Mouse (Mus musculus) intestine, embryonic 15.5 days (tissue): ENCODE measurements around the gene Smap1. TPM values are rescaled to one million over a fixed set of nuclear protein-coding genes. Genes with fewer than 3 reads are reported as not detected.

Experiments
- ATAC-seq: fragments of 200-750 bp; cut with Nextera tagmentation; 2 replicates; pipeline ENCODE4 v1.8.0; 2017; ENCODE audit warnings: moderate TSS enrichment, moderate library complexity
- H3K27ac ChIP-seq: fragments of 300-500 bp; sonication (generic); 2 replicates; pipeline ENCODE4 v1.5.1; 2015; ENCODE audit warnings: mild to moderate bottlenecking, inconsistent platforms
- H3K27me3 ChIP-seq: fragments of 300-500 bp; sonication (generic); replicated peaks from 2 replicates; pipeline ENCODE4 v1.6.1; 2015; ENCODE audit warnings: inconsistent platforms
- H3K36me3 ChIP-seq: fragments of 300-500 bp; sonication (generic); 2 replicates; pipeline ENCODE4 v1.6.1; 2015; ENCODE audit warnings: inconsistent platforms
- H3K4me1 ChIP-seq: fragments of 300-500 bp; sonication (generic); replicated peaks from 2 replicates; pipeline ENCODE4 v1.6.1; 2015; ENCODE audit warnings: inconsistent platforms
- H3K4me2 ChIP-seq: fragments of 300-500 bp; sonication (generic); replicated peaks from 2 replicates; pipeline ENCODE4 v1.6.1; 2015; ENCODE audit warnings: mild to moderate bottlenecking, inconsistent platforms
- H3K4me3 ChIP-seq: fragments of 300-500 bp; sonication (generic); replicated peaks from 2 replicates; pipeline ENCODE4 v1.5.1; 2015; ENCODE audit warnings: inconsistent platforms
- H3K9ac ChIP-seq: fragments of 300-500 bp; sonication (generic); 2 replicates; pipeline ENCODE4 v1.6.1; 2015; ENCODE audit warnings: inconsistent platforms
- H3K9me3 ChIP-seq: fragments of 300-500 bp; sonication (generic); 2 replicates; pipeline ENCODE4 v1.6.1; 2016; ENCODE audit warnings: inconsistent platforms
- WGBS: fragments of 180-500 bp; shearing (Covaris S2); methylation state at CpG from one replicate; pipeline ENCODE4 v1.1.7; 2015; 5-methylcytosine and 5-hydroxymethylcytosine counted together
- polyA plus RNA-seq: library from polyadenylated mRNA; unstranded; fragments of >200 nt; fragmentation: Nextera tagmentation; extraction: Ambion mirVana; gene quantifications from 2 replicates; pipeline ENCODE4 v1.2.1, GENCODE M21; 2015

Smap1 gene
- polyA plus RNA-seq, 1 experiment from 2014 or later, result 43.1 TPM

DNA sequence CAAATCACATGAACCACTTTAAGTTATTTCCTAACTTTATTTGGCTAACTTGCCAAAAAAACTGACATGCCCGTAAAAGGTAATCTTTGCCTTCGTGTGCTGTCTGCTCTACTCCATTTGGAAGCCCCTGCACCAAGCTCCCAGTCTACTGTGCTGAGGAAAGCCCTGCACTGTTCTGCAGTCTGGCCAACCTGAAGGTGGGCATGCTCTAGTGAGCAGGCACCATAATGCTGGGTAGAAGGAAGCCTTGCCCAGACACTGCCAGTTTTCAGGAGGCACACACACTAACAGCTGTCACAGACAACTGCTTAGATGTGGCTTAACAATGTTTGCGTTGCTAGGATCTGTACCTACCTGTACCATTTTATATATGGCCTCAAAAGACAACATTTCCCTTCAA lies 66.5 kb downstream of the Smap1 start:
- ATAC-seq, result no peak
- H3K4me2 ChIP-seq, result no peak overlapping the region
- H3K9me3 ChIP-seq, result no peaks in the 10 kb centered on the region
- no peak overlapping the region for H3K4me3 ChIP-seq
- 81% methylated on average over 3 of the region's 3 CpGs for WGBS
- no peak overlapping the region for H3K9ac ChIP-seq
- no peaks in the 10 kb centered on the region for H3K4me1 ChIP-seq
- no peaks in the 10 kb centered on the region for H3K36me3 ChIP-seq
- H3K27me3 ChIP-seq, result no peaks in the 10 kb centered on the region
- no peak overlapping the region for H3K27ac ChIP-seq

DNA sequence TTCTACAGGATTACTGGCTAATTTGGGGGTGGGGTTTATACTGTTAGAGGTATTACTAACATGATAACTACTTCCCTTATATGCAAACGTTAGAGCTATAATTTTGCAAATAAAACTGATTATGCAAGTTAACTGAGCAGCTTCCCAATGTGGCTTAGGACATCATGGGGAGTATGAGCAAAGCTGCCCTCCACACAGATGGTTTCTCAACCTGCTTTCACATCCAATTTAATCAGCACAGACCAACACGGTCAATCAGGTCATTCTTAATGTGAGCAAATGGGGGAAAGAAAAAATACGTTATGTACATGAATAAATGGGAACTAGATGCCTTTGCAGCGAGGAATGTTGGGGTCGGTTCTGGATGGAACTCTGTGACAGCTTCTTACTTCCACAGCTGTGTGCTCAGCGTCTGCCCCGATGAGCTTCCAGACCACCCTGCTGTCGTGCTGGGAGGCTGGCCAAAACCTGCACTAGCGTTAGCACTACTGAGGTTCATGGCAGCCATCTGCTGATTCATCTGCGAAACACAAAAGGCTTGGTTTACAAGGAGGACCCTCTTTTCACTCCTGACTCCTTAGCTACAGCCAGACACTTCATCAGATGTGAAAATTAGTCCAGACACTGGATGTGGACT lies 76.0 kb downstream of the Smap1 start:
- 52% methylated on average over 10 of the region's 10 CpGs for WGBS
- peak; percentile 63 for ATAC-seq
- peaks cover 11% of the 10 kb centered on the region for H3K36me3 ChIP-seq

DNA sequence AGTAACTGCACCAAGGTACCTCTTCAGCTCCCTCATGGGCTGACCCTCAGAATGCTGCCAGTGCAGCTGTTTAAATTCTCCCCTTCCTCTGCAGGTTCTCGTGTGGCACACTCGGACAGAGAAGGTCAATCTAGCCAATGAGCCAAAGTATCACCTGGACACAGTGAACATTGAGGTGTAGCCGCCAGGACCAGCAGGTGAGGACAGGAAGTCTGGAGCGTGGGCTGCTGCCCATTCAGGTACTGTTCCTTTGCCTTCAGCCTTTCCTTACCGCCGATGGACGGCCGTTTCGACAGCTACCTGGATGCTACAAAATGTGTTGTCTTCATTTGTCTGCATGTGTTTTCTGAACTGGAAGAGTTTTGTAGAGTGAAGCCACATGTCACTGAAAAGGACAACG lies 77.1 kb downstream of the Smap1 start:
- no peaks in the 10 kb centered on the region for H3K4me1 ChIP-seq
- 94% methylated on average over 10 of the region's 10 CpGs for WGBS
- no peaks in the 10 kb centered on the region for H3K9me3 ChIP-seq
- no peaks in the 10 kb centered on the region for H3K27me3 ChIP-seq
- ATAC-seq, result no peak
- H3K27ac ChIP-seq, result no peak overlapping the region
- no peak overlapping the region for H3K4me3 ChIP-seq
- H3K4me2 ChIP-seq, result no peak overlapping the region
- H3K36me3 ChIP-seq, result peaks cover 11% of the 10 kb centered on the region
- no peak overlapping the region for H3K9ac ChIP-seq

More for the DNA sequence above, 76.0 kb downstream of the Smap1 start:
- Histone ChIP-seq H3K27me3 (no peaks in the 10 kb centered on the region), H3K4me2 (no peak overlapping the region), H3K4me3 (no peak overlapping the region), H3K9ac (no peak overlapping the region), H3K27ac (no peak overlapping the region), H3K9me3 (no peaks in the 10 kb centered on the region), H3K4me1 (no peaks in the 10 kb centered on the region)

DNA sequence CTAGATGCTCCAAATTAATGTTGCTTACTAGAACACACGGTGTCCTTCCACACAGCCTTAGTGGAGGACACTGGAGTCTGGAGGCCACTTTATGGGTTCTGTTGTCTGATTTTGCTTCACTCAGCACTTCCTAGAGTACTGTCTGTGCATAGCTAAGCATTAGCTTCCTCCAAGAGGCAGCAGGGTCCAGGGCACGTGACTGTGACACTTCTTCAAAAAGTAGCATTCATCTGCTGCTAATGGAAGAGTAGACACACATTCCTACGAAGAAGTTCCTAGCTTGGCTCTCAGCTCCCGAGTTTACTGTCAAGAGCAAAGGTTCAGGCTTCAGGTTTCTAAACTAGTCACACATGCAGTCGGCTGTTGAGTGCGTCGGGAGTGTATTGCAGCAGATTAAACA lies 78.3 kb downstream of the Smap1 start:
- Histone ChIP-seq H3K27me3 (no peaks in the 10 kb centered on the region), H3K9me3 (no peaks in the 10 kb centered on the region), H3K9ac (no peak overlapping the region), H3K27ac (no peak overlapping the region), H3K4me2 (no peak overlapping the region), H3K4me3 (no peak overlapping the region), H3K36me3 (peaks cover 8% of the 10 kb centered on the region), H3K4me1 (no peaks in the 10 kb centered on the region)
- no peak for ATAC-seq
- 78% methylated on average over 7 of the region's 7 CpGs for WGBS

DNA sequence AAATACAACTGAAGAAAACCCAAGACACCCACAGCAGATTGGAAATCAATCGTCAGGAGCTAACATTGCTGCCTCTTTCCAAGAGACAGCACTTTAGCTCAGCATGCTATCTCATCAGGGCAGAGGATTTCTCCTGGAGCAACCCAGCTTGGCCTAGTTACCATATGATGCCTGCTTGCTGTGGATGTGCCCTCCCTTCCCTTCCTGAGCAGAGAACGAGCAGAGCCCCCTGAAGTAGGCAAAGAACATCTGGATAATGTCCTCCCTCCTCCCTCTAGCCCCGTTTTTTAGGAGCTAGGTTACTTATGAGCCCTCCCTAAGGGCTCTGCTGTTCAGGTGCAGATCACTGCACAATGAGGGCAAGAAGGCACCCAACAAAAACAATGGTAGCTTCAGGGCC lies 79.5 kb downstream of the Smap1 start:
- H3K4me1 ChIP-seq, result no peaks in the 10 kb centered on the region
- no peak overlapping the region for H3K27ac ChIP-seq
- no peak overlapping the region for H3K9ac ChIP-seq
- no peak overlapping the region for H3K4me3 ChIP-seq
- H3K9me3 ChIP-seq, result no peaks in the 10 kb centered on the region
- WGBS, result 68% methylated on average over 3 of the region's 3 CpGs
- no peaks in the 10 kb centered on the region for H3K27me3 ChIP-seq
- H3K36me3 ChIP-seq, result 0 out of 2 replicates have a peak, but pooled peaks cover 3% of the 10 kb centered on the region
- H3K4me2 ChIP-seq, result no peak overlapping the region
- no peak for ATAC-seq

DNA sequence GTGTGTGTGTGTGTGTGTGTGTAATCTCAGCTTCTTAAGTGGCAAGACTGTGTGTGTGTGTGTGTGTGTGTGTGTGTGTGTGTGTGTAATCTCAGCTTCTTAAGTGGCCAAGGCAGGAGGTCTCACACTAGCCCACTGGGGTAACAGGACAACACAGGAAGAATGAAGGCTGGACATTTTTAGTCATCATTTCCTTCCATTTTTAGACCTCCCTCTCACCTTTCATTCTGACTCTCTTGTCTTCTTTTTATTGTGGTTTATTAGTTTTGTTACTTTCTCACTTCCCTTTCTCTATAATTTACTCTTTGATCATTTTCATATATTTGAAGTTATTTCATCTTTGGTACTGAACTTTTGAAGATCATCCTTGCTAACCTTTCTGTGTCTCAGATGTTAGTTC lies 81.2 kb downstream of the Smap1 start:
- no peak overlapping the region for H3K4me3 ChIP-seq
- no peaks in the 10 kb centered on the region for H3K27me3 ChIP-seq
- no peak for ATAC-seq
- no peak overlapping the region for H3K9ac ChIP-seq
- H3K4me2 ChIP-seq, result no peak overlapping the region
- H3K36me3 ChIP-seq, result 0 out of 2 replicates have a peak, but pooled peaks cover 3% of the 10 kb centered on the region
- H3K9me3 ChIP-seq, result no peaks in the 10 kb centered on the region
- H3K27ac ChIP-seq, result no peak overlapping the region
- H3K4me1 ChIP-seq, result no peaks in the 10 kb centered on the region

DNA sequence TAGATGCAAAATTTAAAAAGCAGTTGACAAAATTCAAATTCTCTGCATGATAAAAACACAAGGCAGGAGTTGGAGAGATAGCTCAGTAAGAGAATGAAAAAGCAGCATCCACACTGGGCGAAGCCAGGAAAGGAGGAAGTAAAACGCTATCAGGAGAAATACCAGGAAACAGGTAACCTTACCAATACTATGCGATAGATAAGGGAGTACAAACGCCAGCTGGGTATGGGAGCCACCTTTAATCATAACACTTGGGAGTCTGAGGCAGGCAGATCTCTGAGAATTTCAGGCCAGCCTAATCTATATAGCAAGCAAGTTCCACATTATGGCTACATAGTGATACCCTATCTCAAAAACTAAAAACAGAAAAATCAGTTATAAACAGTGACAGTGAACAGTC lies 85.5 kb downstream of the Smap1 start:
- Histone ChIP-seq H3K36me3 (0 out of 2 replicates have a peak, but pooled peaks cover 2% of the 10 kb centered on the region), H3K4me3 (no peak overlapping the region), H3K4me1 (no peaks in the 10 kb centered on the region), H3K27ac (no peak overlapping the region), H3K9ac (no peak overlapping the region), H3K4me2 (no peak overlapping the region), H3K9me3 (no peaks in the 10 kb centered on the region), H3K27me3 (no peaks in the 10 kb centered on the region)
- 78% methylated on average over 4 of the region's 4 CpGs for WGBS
- ATAC-seq, result no peak

DNA sequence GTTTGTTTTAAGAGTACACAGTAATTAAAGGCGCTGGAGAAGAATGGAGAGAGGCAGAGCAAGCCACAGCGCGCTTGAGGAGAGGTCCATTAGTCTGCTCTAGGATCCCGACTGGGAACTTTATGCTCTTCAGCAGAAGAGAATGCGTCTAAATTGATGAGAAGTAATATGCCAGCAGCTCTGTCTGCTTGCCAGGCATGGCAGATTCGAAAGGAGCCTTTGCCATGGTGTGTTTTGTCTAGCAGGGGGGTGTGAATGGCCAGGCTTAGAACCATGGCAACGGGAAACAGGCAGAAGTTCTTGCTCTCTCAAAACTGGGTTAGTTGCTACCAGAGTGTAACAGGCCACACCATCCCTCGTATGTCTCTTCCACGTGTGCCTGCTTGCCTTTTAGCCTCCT lies 87.3 kb downstream of the Smap1 start:
- WGBS, result 53% methylated on average over 9 of the region's 9 CpGs
- no peak overlapping the region for H3K4me2 ChIP-seq
- ATAC-seq, result no peak

DNA sequence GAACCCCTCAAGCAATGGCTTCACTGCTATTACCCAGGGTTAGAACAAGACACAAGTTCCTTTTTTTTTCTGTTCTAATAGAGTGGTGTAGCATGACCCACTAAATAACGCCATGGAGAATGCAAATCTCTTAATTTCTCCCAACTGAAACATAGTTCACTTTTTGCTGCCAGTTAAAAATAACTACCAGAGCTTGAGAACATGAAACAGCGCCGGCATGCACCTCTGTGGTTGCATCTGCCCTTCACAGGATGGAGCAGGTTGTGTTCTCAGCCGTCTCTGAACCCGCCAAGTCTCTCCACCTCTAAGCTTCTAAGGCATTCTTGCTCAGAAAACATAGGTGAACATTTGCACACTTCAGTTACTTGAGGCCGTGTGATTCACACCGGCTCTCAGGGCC lies 87.9 kb downstream of the Smap1 start:
- H3K4me2 ChIP-seq, result no peak overlapping the region
- H3K27ac ChIP-seq, result no peak overlapping the region
- no peak overlapping the region for H3K9ac ChIP-seq
- H3K9me3 ChIP-seq, result no peaks in the 10 kb centered on the region
- no peak for ATAC-seq
- H3K36me3 ChIP-seq, result no peaks in the 10 kb centered on the region
- no peak overlapping the region for H3K4me3 ChIP-seq
- no peaks in the 10 kb centered on the region for H3K4me1 ChIP-seq
- H3K27me3 ChIP-seq, result no peaks in the 10 kb centered on the region
- 82% methylated on average over 7 of the region's 7 CpGs for WGBS

More for the DNA sequence above, 87.3 kb downstream of the Smap1 start:
- Histone ChIP-seq H3K27me3 (no peaks in the 10 kb centered on the region), H3K36me3 (no peaks in the 10 kb centered on the region), H3K4me3 (no peak overlapping the region), H3K27ac (no peak overlapping the region), H3K9me3 (no peaks in the 10 kb centered on the region), H3K9ac (no peak overlapping the region), H3K4me1 (no peaks in the 10 kb centered on the region)

DNA sequence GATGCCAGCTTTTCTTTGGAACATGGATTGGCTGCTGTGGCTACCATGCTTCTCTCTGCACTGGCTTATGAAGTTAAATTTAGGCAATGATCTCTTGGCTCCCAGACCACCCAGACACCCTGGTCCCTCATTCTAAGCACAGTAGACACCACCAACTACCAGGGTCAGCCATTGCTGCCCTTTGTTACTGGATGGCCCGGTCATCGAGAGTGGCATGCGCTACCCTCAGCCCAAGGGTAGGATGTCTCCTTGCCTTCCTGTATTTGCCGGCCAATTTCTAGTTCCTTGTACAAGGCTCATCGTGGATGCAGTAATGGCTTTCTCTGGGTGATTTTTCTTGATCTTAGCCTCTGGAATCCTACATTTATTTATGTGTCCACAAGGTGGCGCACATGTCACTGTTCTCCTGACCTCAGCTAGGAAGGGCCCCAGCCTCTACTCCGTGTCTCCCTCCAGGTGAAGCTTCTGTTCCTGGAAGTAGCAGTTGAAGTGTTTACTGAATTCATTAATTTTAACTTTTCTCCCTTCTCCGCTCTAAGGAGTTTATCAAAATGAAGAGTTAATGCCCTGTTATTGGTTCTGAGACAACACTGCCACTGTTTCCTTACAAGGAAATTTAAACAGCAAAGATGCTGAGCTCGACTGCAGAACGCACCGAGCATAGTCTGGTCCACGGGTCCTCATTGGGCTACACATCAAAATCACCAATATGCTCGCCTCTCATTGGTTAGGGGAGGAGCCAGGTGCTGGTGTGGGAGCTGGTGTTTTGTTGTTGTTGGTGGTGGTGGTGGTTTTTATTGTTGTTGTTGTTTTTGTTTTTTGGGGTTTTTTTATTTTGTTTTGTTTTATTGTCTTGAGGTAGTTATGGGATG lies 95.0 kb downstream of the Smap1 start:
- Histone ChIP-seq H3K4me1 (no peaks in the 10 kb centered on the region), H3K9ac (no peak overlapping the region), H3K36me3 (no peaks in the 10 kb centered on the region), H3K9me3 (no peaks in the 10 kb centered on the region), H3K27me3 (no peaks in the 10 kb centered on the region), H3K4me2 (no peak overlapping the region), H3K27ac (no peak overlapping the region), H3K4me3 (no peak overlapping the region)
- ATAC-seq, result peak; percentile 71
- 36% methylated on average over 13 of the region's 13 CpGs for WGBS

DNA sequence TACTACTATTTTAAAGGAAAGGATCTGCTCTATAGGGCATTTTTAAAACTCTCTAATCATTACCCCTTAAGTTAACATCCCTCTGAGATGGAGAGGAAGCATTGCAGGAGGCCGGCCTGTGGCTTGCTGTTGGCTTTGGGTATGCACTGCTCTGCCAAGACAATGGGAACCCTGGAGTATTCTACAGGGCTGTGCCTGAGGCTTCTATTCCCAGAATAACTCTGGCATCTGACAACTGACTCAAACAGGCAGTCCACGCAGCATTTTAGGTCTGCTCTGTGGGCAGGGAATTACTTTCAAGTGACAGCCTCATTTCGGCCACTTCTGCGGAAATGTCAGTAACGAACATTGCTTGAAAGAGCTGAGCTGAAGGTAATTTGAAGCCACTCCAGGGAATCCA lies 100.5 kb downstream of the Smap1 start:
- Histone ChIP-seq H3K9ac (no peak overlapping the region), H3K27ac (no peak overlapping the region), H3K27me3 (no peaks in the 10 kb centered on the region), H3K4me1 (no peaks in the 10 kb centered on the region), H3K9me3 (no peaks in the 10 kb centered on the region), H3K36me3 (no peaks in the 10 kb centered on the region), H3K4me3 (no peak overlapping the region), H3K4me2 (no peak overlapping the region)
- no peak for ATAC-seq
- 83% methylated on average over 5 of the region's 5 CpGs for WGBS

DNA sequence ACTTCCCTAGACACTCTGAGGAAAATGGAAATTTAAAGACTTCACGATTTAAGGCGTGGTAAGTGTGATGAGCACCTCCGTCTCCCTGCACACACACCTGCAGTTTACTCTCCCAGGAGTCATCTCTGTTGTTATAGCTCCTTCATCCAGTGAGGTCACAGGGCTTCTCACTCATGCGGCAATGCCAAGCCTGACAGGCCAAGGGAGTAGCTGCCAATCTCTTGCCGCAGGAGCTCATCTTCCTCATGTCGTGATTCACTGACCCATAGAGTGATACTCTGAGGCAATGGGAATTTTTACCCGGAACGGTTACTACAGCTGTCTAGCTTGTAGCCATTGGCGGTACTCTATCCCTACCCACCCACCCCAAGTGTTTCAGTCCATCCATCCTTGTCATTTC lies 123.8 kb downstream of the Smap1 start:
- H3K9ac ChIP-seq, result no peak overlapping the region
- no peaks in the 10 kb centered on the region for H3K36me3 ChIP-seq
- H3K27ac ChIP-seq, result no peak overlapping the region
- no peak overlapping the region for H3K4me3 ChIP-seq
- ATAC-seq, result no peak
- H3K4me1 ChIP-seq, result no peaks in the 10 kb centered on the region
- H3K27me3 ChIP-seq, result no peaks in the 10 kb centered on the region
- H3K9me3 ChIP-seq, result no peaks in the 10 kb centered on the region
- H3K4me2 ChIP-seq, result no peak overlapping the region
- WGBS, result 87% methylated on average over 9 of the region's 9 CpGs
